Mouse (Mus musculus): ENCODE measurements around the gene Cald1.

The Cald1 gene

GRCm38 (mm10) chr6:34722660-34723059 is 124.4 kb downstream of the Cald1 start:
- DNase-seq, result peak; percentile 91

DNA sequence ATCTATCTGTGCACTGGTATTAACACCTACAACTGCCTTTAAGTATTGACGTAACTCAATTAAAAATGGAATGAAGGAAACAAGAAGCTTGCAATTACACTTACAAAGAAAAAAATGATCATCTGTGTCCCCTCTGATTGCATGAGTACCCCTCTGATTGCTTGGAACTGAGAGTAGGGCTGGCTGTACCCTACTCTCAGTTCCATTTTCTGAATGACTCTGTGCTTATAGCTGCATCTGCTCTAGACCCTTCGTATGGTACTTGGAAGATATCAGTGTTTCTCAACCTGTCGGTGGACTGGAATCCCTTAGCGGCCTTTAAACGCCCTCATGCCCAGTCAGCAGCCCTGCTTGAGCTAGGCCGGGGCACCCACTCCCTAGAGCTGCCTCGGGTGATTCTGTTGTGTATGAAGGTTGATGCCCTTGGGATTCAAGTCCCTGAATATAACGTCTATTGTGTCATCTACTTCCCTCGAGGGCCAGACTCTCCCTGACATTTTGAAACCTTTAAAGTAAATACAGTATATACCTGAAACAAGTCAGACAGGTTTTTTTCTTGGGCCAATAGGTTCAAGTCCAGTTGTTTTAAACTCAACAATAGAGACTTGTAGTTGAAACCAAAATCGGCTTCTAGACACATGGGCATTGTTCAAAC is 125.1 kb downstream of the Cald1 start:
- DNase-seq, result peak; percentile 74

GRCm38 (mm10) chr6:34725660-34726059 is 127.4 kb downstream of the Cald1 start:
- peak; percentile 49 for DNase-seq

GRCm38 (mm10) chr6:34726104-34726503 is 127.8 kb downstream of the Cald1 start:
- DNase-seq, result peak; percentile 36

DNA sequence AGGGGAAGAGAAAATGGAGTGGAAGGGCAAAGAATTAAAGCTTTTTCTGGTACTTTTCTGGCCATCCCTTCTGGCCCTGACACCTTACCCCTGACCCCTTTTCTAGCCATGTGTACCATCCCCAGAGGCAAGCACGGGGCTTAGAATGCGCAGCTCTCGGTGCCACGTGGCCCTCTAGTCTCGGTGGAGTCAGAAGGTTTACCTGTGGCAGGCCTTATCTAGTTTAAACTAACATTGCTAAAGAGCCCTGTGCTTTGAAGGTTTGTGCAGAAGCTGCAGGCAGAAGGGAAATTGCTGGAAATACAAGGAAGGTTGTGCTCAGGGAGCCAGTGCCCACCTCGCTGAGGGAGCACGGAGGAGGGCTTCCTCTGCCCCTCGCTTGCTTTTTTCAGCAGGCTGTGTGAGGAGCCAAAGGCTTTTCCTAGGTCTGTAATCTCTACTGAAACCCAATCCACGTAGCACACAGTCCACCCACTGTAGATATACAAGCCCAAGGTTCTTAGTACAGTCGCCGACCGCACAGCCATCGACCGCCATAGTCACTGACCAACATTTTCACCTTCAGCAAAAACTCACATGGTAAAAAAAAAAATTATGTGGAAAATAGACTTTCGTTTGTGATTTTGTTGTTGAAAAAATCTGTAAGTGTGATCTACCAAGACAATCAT is 129.2 kb downstream of the Cald1 start:
- DNase-seq, result peak; percentile 77

DNA sequence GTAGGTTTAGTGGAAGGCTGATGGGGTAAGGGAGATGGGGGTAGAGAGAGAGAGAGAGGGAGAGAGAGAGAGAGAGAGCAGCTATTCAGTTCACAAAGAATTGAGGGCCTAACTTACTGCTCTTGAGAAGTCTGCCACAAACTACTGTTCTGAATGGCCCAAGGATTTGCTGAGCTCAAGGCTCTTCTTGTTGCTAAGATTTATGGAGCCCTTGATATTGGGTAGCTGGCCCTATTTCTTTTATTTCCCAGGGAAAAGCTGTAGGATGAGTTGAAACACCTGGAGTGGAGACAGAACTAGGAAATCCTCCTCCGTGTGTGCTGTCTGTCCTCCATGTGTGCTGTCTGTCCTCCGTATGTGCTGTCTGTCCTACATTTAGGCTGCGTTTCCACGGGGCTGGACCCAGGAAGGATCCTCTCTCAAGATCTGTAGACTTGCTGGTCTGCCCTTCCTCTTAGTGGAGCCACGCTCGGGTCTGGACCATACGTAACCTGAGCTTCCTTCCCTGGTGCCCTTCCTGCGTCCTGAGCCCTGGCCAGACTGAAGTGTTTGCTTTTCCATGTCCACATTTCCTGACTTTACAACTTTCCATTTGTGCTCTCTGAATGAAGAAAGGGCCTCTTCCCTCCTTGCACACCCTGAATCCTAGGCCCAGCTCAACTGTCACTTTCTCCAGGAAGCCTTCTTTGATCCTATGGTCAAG is 131.3 kb downstream of the Cald1 start:
- DNase-seq, result peak; percentile 58

DNA sequence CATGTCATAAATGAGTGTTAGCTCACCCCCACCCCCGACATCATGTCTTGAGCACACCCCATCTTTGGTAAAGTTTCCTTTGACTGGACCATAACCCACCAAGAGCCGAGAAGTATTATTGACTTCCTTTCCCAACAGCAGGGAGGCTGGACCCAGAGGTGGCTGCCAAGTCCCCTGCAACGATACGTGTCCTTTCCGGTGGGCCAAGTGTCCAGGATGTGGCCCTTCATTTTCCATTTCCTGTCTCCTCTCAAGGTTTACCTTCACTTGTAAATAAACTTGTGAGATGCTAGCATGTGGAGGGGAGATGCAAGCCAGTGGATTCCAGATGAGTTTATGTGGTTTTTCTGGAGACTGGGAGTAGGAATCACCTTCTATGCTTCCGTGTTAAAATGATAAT is 132.7 kb downstream of the Cald1 start:
- DNase-seq, result peak; percentile 91

GRCm38 (mm10) chr6:34731529-34731928 is 133.2 kb downstream of the Cald1 start:
- DNase-seq, result peak; percentile 14

DNA sequence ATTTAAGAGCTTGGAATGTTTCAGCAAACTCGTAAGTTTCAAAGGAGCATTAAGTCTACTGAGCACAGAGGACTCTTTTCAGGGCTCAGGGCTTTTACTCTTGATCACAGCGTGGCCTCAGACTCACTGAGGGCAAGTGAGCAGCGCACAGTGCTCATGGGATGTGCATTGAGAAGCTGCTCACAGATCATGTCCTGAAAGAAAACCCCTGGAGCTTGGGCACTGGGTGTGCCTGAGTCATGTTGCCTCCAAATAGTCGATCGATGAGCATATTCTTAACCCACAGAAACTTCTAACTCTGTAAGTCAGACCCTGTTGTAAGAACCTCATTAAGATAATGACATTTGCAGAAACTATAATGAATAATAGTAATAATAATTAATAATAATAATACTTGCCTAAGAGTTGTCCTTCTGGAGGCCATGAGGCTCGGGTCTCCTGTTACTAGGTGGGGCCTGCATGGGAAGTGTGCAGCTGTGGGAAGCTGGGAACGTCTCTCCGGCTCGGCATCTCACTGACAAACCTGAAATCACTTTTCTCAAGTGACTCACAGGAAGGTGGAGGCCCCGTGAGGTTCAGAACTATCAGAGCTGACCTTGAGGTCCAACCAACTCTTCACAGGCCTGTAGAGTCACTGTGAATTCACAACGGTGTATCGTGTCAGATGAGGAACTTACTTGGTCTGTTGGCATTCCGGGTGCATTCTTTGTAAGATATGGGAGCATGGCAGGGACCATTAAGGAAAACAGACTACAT is 136.8 kb downstream of the Cald1 start:
- DNase-seq, result peak; percentile 84

DNA sequence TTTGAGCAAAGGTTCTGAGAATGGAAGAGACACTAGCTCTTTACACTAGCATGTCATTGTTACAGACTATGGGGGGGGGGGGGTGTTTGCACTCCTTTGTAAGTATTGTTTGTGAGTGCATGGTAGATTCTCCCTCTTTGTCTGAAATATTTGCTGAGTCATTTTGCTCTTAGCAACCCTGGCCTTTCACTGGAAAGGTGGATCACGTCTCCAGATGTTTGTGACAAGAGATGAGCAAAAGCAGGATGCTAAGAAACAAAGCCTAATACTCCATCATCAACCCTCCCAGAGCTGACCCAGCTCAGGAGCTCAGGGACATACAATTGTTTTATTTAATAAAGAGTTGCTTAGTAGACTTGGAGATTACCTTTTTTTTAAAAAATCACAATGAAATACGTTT is 138.6 kb downstream of the Cald1 start:
- DNase-seq, result peak; percentile 56

DNA sequence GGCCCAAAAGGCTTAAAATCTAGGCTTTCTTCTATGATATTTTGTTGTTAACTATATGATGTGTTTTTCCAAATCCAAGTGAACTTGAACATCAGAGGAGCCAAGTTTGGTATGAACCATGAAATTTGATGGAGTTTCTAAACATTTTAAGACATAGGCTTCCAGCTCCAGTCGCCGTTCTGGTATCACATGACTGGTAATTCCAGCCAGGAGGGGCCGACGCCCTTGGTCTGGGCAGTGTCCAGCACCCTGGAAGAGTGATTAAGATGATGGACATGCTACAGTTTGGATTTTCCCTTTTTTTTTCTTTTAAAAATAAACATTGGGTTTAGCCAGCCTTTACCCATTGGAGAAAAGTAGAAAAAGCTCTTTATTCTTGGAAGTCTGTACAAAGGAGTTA is 145.6 kb downstream of the Cald1 start:
- DNase-seq, result peak; percentile 91

- DNase-seq, result no peak
Measured at GRCm38 (mm10) chr6:34747846-34748245, 149.5 kb downstream of the Cald1 start.

- DNase-seq, result peak; percentile 60
Measured at GRCm38 (mm10) chr6:34748566-34748965, 150.3 kb downstream of the Cald1 start.

- peak; percentile 94 for DNase-seq
Measured at GRCm38 (mm10) chr6:34749526-34749925, 151.2 kb downstream of the Cald1 start.

DNA sequence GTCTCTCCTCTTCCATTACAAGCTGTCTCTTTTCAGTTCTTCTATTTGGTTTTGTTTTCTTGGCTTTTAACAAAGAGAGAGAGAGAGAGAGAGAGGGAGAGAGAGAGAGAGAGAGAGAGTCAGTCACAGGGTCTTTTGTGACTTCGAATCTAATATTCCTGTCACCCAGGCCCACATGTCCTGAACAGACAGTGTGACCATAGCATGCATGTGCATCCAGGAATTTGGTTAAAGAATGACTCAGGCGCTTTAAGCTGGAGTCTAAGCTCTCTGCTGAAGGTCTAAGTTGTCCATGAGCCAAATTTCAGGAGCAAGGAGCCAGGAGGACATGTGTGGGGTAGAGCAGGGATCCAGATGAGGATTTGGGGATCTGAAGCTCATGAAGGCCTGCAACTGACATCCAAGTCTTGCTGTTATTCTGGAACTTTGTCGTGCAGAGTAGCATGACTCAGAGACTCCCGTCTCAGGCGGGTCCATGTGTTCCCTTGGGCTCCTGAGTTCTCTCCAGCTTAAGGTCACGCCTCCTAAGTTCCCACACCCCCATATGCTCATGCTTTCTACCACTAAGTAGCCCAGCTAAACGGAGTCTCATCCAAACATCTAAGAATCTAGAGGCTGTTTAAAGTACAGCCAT is 152.3 kb downstream of the Cald1 start:
- DNase-seq, result peak; percentile 97

- peak; percentile 45 for DNase-seq
Measured at GRCm38 (mm10) chr6:34751625-34752024, 153.3 kb downstream of the Cald1 start.

DNA sequence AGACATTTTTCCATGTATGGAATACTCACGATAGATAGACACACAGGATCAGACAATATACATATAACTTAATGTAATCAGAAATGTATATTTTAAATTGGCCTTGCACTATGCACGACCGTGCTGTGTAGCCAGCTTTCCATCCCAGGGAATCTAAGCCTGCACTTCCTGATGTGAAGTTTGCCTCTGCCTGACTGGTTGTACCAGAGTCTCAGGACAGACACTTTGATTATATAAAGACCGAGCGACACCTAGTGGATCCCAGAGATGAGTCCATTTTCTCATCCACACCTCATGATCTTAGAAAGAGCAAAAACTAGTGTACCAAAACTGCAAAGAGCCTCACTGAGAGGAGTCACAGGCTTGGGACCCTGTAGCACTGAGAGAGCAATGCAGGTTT is 156.1 kb downstream of the Cald1 start:
- peak; percentile 92 for DNase-seq

DNA sequence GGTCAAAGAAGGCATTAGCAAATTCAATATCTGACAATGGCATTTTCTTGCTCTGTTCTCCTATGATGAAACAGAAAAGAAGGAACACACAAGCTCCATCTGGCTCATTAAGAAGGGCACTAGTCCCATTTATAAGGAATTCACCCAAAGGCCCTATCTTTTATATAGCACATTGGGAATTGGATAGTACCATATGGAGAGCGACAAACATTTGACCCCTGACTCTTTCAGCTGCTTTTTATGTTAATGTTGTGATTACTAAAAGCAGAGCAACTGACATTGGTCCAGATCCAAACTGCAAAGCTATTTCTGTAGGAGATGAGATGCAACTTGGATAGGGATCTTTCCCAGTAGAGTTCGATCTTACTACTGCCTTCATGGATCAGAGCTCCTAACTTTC is 160.0 kb downstream of the Cald1 start:
- DNase-seq, result peak; percentile 42

DNA sequence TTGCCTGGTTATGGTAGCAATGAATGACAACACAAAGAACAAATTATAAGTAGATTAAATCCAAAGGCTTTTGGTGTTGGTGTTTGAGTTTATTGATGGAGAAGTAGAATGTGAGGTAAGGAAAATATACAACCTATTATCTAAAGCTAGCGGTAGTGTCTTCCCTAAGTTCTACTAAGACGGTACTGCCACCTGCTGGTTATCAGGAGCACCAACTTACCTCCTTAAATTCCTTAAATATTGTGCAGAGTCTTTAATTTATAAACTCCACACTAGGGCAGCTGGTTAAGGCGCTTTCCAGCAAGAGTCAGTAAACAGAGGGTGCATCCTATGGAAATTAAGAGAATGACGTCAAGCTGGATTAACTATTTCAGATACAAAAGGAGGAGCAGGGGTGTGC is 161.7 kb downstream of the Cald1 start:
- DNase-seq, result peak; percentile 62

- DNase-seq, result no peak
Measured at GRCm38 (mm10) chr6:34765721-34766120, 167.4 kb downstream of the Cald1 start.

- DNase-seq, result no peak
Measured at GRCm38 (mm10) chr6:34769984-34770383, 171.7 kb downstream of the Cald1 start.

- DNase-seq, result no peak
Measured at GRCm38 (mm10) chr6:34770491-34770890, 172.2 kb downstream of the Cald1 start.

DNA sequence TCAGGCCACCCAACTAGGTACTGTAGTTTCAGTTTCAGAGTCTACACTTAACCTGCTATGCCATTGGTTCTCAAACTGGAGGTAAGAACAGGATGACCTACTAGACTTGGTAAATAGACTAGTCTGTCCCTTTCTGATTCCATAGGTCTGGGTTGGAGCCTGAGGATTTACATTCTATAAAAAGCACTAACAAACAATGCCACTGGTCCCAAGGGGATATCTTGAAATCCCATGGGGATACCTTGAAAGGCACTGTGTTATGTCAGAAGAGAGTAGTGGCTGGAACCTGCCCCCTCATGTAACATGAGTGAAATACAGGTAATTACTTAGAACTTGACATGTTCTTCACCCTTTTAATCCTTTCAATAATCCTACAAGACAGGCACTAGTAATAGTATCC is 178.1 kb downstream of the Cald1 start:
- DNase-seq, result no peak

Data from heart, adult 11 months (tissue).